Mouse (Mus musculus) layer of hippocampus, postnatal 14 days (tissue): ENCODE results near the gene Birc3. TPM values are rescaled to one million over a fixed set of nuclear protein-coding genes. Genes with fewer than 3 reads are reported as not detected.
"Not testable (repeated sequence)": the region's sequence is repeated elsewhere in the genome, so short reads cannot be mapped to it uniquely, and the experiment has no call there.

Source experiments
- DNase-seq, 2 experiments: peaks; one replicate each; pipeline ENCODE4 v3.0.0; 2021 to 2022; ENCODE audit warnings: low spot score in 2 of 2, mixed read lengths in 1 of 2
- long read RNA-seq, 2 experiments: library from polyadenylated mRNA; stranded (forward); transcript quantifications; one replicate each; pipeline ENCODE4 v2.0.0; 2021
- total RNA-seq, 2 experiments: library from RNA; stranded (reverse); gene quantifications; 2 replicates each; pipeline ENCODE4 v1.2.3; 2021

Birc3 gene
- total RNA-seq = 1 to 10 TPM; 3.7 to 4.2 TPM
- long read RNA-seq, experiment 1, partial matches to known transcripts = 0 of 1 reads
- long read RNA-seq, experiment 1, other reads (novel, unspliced or antisense) = 0 of 1 reads
- long read RNA-seq, experiment 2, partial matches to known transcripts = 0 of 3 reads
- long read RNA-seq, experiment 2, other reads (novel, unspliced or antisense) = 3 of 3 reads

DNA sequence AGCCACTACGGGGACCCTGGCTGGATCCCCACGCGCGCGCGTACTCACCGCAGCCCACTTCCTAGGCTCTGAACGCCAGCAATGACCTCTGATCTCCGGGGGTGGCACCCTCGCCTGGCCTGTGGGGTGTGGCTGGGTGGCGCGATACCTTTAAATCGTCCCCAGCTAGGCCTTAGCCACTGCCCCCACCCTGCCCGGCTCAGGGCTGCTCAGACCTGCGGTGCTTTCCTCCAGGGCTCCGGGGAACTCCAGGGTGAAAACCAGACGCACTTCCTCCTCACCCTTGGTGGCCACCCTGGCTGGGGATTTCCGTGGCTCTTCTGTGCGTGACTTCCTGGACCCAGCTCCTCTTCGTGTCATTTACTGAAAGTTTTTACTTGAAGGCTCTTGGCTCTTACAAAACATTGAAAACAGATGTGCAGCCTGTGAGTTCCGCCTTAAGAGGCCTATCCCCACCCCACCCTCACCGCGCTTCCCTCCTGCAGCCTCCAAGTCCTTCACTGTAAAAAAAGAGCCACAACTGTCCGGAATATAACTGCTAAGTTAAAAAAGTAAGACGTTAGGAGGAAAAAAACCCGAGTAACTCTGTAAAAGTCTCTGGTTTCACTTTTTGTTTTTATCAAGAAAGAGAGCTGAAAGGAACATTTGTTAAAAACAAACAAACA lies at the start of gene Birc3:
Gene Birc3, minus strand, starts transcription at position 412 of the 665 bp plus-strand sequence.
- peak; percentile 4 to 7 for DNase-seq

DNA sequence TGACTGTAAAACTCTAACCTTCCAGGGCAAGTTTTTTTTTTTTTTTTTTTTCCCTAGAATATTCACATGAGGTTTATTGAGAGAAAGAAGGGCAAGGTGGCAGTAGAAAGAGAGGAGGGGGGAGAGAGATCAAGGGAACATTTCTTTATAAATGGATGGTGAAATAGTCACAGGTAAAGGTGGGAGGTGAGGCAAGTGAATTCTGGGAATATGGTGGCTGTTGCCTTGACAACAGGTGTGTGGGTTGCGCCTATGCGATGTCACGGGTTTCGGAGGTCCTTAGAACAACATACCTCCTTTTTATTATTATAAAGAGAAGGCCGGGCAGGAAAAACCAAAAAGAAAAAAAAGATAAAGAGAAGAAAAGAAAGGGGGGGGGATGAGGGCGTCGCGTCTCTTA lies 41.9 kb upstream of the Birc3 start:
- DNase-seq = no peak

DNA sequence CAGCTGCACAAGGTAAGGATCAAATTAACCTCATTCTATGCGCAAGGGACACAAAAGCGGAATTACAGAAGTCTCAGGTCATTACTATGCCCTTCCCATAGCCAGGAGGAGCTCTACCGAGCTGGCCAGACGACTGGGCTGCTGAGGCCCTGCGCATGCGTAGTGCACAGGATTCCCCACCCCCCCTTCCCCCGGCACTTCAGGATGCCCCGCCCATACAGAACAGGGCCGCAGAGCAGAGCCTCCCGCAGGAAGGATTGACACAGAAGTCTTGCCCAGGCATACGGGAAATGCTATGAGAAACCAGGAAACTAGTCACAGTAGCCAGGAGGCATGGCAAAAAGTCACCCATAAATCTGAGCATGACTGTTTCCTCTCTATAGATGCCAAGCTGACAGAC lies 41.5 kb upstream of the Birc3 start:
- peak; percentile 12 to 19 for DNase-seq

DNA sequence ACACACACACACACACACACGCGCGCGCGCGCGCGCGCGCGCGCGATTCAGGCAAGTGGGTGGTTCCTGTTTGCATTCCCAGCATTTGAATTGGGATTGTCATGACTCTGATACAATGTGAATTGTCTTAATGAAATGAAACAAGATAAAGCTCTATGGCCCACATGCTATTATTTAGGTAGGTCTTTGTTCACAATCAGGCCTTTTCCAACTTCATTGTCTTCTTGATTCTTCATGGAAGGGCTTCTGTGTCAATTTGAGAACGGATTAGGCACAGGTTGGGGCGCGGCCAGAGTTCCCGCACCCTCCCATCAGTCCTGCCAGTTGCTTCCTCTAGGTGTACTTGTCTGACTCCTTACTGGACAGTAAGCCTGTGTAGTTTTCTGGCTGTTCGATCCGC lies 41.0 kb upstream of the Birc3 start:
- no peak for DNase-seq

DNA sequence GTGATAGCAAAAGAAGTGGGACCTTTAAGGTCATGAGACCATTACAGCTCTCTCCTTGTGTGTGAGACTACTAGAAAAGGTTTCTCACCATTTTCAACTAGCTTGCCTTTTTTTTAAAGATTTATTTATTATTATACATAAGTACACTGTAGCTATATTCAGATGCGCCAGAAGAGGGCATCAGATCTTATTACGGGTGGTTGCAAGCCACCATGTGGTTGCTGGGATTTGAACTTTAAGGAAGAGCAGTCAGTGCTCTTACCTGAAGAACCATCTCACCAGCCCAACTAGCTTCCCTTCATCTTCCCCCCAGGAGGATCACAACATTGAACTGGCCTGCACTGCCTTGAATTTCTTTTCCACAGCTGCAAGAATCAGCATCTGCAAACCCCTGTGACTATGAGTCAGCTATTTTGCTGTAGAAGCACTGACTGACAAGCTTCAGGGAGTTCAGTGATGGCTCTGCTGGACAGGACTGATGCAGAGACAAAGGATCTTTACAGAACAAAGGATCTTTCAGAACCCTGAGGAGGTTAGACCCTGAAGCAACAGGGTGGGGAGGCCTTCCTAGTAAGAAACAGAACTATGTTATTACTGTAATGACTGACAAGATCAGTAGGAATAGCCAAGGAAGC lies 34.5 kb upstream of the Birc3 start:
- no peak for DNase-seq

DNA sequence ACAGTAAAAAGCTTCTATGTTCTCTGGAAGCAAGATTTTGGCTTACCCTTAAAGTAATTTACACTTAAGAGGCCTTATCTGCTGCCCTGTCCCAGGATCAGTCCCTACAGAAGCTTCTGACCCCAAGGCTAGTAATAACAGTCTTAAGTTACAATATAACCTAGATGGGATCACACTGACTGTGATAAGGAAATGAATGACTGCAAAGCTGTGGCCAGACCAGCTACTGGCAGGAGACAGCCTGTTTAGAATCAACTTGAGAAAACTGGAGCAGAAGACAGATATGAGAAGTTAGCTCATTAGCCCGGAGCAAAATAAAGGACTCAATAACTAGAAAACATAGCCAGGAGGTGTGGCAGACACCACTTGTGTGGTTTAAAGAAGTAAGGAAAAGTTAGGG lies 33.6 kb upstream of the Birc3 start:
- no peak for DNase-seq

DNA sequence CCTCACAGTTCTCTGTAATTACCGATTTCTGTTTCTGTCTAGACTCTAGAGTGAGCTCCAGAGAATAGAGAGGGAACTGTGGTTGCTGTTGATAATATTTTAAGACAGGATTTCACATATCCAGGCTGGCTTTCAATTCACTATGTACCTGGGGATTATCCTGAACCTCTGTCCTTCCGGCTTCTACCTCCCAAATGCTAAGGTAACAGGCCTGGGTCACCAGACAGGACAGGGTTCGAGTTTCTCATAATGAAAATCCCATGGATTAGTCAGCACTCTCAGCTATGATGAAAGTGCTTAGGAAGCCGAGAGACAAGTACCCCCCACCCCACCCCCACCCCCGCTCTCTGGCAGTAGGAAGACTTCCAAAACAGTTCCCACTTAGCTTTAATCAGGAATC lies 30.8 kb upstream of the Birc3 start:
- DNase-seq = no peak

DNA sequence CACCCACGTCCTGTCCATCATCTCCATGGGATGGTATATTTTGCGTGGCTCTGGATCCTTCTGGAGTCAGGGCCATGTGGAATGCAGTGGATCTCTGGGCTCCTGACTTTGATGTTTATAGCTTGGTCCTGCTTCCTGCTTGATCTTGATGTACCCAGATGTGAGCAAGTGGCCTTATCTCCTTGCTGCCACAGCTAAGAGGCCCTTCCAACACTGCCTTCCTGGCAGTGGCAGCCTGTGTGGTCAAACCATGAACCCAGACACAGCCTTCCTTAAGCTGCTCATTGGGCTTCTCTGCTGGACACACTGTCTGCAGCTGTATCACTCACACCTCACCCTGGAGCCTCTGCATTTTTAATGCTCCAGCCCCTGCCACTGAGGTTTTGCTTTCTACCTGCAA lies 30.3 kb upstream of the Birc3 start:
- DNase-seq = no peak

DNA sequence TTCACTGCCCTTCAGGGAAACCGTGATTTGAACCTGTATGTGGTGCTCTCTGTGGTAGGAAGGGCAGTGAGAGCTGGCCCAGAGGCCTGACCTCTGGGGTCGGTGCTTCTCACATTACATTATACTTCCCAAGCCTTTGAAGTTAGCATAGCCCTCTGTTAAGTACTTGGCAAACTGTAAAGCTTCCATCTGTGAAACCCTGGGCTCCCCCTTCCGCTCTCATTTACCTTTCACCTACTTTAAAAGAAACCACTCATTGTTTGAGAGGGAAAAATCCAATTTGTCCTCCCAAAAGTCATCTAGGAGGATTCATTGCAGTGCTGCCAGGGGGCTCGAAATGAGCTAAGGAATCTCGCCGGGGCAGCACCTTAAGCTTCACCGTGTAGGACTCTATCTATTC lies 29.3 kb upstream of the Birc3 start:
- DNase-seq = no peak

DNA sequence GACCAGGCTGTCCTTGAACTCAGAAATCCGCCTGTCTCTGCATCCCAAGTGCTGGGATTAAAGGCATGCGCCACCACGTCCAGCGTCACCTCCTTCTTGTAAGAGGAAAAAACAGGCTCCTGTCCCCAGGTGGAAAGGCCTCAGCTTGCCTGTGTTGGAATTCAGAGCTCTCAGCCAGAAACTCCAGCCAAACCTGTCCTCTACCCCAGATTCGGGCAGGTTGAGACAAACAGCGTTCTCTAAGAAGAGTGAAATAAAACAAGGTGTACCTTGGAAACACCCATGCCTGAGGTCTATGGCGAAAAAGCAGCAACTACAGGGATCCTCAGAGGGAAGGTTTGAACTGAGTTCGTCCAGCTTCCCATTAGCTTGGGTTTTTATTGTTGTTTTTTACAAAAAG lies 28.0 kb upstream of the Birc3 start:
- no peak for DNase-seq

DNA sequence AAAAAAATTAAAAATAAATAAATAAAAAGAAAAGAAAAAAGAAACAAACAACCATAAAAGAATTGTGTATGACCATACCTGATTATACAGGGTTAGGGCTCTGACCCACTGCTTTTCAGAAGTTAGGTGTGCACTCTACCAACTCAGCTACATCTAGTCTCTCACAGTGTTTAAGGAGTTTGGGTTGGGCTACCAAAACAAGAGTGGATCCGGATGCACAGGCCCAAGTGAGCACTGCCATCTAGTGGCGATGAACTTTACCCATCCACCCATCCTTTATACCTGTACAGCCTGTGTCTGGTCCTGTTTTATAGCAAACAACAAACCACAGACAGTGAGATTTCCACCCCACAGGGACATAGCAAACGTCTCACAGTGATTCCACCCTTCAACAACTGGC lies 24.5 kb upstream of the Birc3 start:
- DNase-seq = peak; percentile 35 to 59

DNA sequence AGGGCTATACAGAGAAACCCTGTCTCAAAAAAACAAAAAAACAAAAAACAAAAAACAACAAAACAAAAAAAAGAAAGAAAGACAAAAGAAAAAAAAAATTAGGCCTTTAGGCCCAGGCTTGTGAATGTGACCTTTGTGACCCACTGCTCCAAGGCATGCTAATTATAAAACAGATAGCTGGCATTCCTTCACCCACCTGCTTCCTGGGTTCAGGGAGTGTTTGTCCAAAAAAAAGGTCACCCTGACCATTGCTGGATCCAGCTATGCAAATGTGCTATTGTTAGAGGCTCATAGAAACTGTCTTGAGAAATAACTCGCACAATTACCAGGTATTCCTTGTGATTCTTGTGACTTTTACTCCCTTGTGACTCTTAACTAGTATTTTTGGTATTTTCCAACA lies 18.8 kb upstream of the Birc3 start:
- DNase-seq = not testable (repeated sequence)

DNA sequence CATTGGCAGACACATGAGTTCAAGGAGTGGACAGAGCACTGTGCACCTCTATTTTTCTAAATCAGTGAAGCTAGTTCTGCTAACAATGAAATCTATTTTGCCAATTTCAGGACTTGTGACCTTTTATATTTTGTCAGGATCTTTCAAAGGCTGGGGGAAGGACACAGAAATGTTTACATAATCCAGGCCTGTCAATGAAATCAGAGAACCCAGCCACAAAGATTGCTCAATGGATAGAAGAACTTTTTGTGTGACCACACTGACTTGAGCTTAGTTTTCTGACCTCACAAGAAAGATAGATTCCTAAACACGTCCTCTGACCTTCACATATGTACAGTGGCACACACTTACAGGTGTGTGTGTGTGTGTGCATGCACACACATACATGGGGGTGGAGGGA lies 18.2 kb upstream of the Birc3 start:
- no peak for DNase-seq

DNA sequence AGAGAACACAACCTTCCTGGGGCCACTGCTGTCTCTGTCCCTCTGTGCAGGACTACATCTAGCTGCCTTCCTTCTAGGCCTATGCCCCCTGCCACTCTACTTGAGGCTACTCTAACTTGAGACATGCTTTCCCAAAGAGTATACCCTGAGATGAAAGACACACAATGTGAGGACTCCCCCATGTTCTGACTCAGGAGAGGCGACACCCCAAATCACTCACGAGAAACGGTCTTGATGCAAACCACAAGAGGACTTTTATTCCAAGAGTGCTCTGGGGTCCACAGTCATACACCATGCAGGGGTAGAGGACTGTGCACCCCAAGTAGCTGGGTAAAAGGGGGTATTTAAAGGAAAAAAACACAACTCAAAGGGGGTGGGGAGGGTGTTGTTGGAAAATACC lies 11.4 kb upstream of the Birc3 start:
- no peak for DNase-seq

DNA sequence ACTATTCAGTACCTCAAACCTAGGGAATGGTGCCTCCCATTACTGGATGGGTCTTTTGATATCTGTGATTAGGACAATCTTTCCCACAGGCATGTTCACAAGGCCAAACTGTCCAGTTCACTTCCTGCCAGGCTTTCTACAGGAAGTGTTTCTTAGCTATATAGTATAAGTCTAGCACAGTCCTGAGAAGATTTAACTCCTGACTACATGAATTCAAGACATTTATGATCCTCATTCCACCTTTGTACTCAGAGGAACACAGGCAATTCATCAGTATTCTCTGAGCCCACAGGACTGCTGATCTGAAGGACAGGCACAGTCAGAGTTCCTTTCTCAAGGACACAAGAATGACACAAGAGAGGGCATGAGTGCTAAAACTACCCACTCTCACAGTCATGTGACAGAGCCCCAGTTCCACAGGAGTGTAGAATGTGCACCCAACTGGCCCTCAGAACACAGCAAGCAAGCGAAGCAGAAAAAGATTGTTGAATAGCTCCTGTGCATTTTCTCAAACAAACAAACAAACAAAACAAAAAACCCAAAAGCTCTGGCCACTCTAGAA lies 9.4 kb upstream of the Birc3 start:
- no peak for DNase-seq

DNA sequence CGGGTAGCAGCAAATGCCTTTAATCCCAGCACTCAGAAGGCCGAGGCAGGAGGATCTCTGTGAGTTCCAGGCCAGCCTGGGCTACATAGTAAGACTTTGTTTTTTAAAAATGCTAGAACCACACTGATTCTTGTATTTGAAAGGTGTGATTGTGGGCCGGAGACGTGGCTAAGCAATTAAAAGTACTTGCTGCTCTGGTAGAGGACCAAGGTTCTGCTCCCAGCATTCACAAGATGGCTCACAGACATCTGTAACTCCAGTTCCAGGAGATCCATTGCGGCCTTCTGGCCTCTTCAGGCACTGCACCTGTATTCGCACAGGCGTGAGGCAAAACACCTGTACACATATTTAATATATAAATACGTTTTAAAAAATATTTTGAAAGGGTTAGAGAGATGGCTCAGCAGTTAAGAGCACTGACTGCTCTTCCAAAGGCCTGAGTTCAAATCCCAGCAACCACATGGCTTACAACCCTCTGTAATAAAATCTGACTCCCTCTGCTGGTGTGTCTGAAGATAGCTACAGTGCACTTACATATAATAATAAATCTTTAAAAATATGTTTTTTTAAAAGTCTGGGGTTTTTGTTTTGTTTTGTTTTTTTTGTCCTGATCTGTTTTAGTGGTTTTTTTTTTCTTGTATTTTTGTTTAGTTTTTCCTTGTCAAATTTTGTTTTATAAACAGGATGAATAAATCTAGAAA lies 675 bp upstream of the Birc3 start:
- no peak for DNase-seq

DNA sequence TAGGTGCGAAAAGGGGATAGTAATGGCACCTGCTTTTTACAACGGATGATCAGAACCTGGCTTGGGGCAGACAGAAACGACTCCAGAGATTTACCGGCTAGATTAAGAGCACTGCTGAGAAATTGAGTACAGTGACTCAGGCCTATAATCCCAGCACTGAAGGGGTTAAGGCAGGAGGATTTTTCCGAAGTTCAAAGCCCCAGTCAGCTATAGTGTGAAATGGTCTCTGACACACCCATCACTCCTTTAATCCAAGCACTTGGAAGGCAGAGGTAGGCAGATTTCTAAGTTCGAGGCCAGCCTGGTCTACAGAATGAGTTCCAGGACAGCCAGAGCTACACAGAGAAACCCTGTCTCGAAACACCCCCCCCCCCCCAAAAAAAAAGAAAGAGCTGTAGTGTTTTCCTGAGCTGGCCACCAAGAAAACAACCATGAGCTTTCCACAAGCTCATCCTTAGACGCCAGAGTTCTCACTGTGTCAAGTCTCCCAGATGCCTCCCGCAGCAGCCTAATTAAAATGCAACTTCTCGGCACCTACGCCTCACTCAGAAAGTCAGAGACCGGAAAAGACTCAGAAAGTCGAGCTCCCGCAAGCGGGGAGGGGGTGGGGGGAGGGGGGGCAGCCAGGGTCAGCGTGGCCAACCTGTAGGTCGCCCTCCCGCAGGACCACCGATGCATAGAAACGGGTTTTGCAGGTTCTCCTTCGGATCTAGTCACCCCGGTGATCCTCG lies 777 bp downstream of the Birc3 start:
- DNase-seq = no peak

DNA sequence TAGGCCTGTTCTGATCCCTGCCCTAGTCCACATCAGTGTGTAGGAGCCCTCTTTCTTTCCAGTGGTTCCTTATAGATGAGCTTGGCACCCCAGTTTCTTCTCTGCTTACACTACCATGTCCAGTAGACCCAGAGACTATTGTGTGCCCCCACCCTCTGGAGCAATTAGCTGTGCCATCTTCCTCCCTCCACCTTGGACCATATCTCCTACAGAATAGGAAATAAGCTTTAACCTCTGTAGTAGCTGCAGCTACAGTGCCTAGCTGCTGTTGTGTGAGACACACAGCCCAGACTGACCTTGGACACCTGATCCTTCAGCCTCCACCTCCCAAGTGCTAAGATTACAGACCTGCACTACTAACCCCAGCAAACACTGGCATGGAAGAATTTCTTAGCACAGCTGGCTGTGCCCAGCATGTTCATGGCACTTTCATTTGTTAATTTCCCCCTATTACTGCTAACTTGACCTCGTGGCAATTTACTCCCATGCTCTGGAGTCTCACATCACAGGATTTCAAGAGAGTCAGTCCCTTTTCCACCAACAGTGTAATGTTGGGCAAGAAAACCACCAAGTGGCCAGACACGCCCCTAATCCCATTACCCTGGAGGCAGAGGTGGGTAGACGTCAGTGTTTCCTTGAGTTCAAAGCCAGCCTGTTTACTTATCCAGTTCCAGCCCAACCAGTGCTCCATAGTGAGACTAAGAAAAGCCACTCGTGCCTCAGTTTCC lies 1.5 kb downstream of the Birc3 start:
- no peak for DNase-seq

DNA sequence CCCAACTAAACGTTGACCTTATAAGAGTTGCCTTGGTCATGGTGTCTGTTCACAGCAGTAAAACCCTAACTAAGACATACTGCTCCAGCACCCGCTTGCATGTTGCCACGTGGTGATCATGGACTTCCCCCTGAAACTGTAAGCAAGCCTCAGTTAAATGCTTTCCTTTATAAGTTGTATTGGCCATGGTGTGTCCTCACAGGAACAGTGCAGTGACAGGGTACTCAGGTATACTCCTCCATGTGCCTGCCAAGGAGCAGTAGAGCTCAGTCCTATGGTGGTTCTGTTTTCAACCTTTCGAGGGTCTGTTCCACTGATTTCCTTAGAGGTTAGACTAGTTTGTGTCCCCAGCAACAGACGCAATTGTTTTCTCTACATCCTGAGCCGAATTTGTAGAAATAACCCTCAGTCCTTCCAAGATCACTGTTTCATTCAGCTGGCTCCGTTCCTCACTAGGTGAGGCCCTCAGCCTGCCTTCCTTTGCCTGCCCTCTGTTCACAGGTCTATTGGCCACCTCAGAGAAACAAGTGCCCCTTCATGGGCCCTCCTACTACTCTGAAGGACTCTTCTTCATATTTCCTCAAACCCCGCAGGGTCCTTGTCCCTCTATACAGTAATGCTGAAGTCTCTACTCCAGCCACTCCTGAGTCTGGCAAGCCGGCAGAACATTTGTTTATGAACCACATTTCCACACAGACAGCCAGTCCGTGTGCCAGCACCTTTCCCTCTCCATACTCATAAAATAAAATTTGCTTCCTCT lies 2.2 kb downstream of the Birc3 start:
- no peak for DNase-seq
